11 mouse cellular contexts compared by ENCODE assay signal in the genomic region with DNA sequence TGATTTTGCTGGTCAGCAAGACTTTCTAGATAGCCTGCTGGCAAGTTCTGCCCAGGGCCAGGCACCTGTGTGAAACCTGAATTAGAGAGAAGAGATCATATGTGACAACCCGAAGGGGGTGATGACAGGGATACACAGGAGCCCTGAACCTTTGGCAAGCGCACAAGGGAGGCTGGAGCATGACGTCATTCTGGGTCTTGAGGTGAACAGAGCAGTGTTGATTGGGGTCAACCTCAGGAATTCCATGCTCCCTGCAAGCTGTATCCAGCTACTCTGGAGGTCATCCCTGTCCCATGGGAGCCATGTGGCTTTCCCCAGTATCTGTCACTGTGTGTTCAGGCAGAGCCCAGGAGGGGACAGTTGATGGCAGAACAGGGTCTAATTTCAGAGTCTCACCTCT. TPM values are rescaled to one million over a fixed set of nuclear protein-coding genes. Genes with fewer than 3 reads are reported as not detected.
DNase-seq lines count a peak whose midpoint lies in the region; ATAC-seq lines count a peak whose summit lies in the region.
"Had no signal": no experiment of that assay in that cellular context is flagged by ENCODE, and none has a peak within 500 bp of the region (broad histone marks: within the 10 kb centered on the region; RNA-seq: fewer than 3 reads in every experiment).

No protein-coding gene starts in this region.

- no peaks in the 10 kb centered on the region for H3K27me3 ChIP-seq in embryonic facial prominence, embryonic 14.5 days (replicated peaks; ENCODE audit: control insufficient read depth, insufficient read depth, low read length)
- no peaks in the 10 kb centered on the region for H3K27me3 ChIP-seq in embryonic facial prominence, embryonic 10.5 days (replicated peaks; ENCODE audit: low read depth, poor library complexity, severe bottlenecking)
- no peaks in the 10 kb centered on the region for H3K27me3 ChIP-seq in forebrain, embryonic 13.5 days
- H3K27me3 ChIP-seq in midbrain, embryonic 13.5 days: no peaks in the 10 kb centered on the region

- H3K4me2 ChIP-seq in embryonic facial prominence, embryonic 14.5 days (ENCODE audit: low read depth, low read length): no peak overlapping the region
- H3K4me2 ChIP-seq in forebrain, embryonic 13.5 days: no peak overlapping the region
- H3K4me2 ChIP-seq in midbrain, embryonic 13.5 days (replicated peaks): no peak overlapping the region

- H3K27ac ChIP-seq in embryonic facial prominence, embryonic 14.5 days (replicated peaks; ENCODE audit: low read depth, low read length): peak overlapping the region; percentile 44
- H3K27ac ChIP-seq in embryonic facial prominence, embryonic 10.5 days (replicated peaks): no peak overlapping the region
- H3K27ac ChIP-seq in forebrain, embryonic 13.5 days: peak overlapping the region; percentile 87
- peak overlapping the region; percentile 85 for H3K27ac ChIP-seq in midbrain, embryonic 13.5 days

- WGBS in embryonic facial prominence, embryonic 14.5 days: 64% methylated on average over 3 of the region's 3 CpGs
- 57% methylated on average over 3 of the region's 3 CpGs for WGBS in embryonic facial prominence, embryonic 10.5 days
- 68% methylated on average over 3 of the region's 3 CpGs for WGBS in forebrain, embryonic 13.5 days
- whole genome bisulfite sequencing in midbrain, embryonic 13.5 days: 72% methylated on average over 3 of the region's 3 CpGs

- no peak for ATAC-seq in embryonic facial prominence, embryonic 14.5 days (ENCODE audit: low read depth)
- ATAC-seq in forebrain, embryonic 13.5 days: no peak
- no peak for ATAC-seq in midbrain, embryonic 13.5 days

- no peaks in the 10 kb centered on the region for H3K9me3 ChIP-seq in embryonic facial prominence, embryonic 14.5 days (ENCODE audit: control insufficient read depth, low read length)
- no peaks in the 10 kb centered on the region for H3K9me3 ChIP-seq in embryonic facial prominence, embryonic 10.5 days
- no peaks in the 10 kb centered on the region for H3K9me3 ChIP-seq in forebrain, embryonic 13.5 days (replicated peaks)
- no peaks in the 10 kb centered on the region for H3K9me3 ChIP-seq in midbrain, embryonic 13.5 days

- 0 out of 2 replicates have a peak overlapping the region, but pooled peaks have one; percentile 34 for H3K9ac ChIP-seq in embryonic facial prominence, embryonic 14.5 days (ENCODE audit: low read depth, low read length)
- no peak overlapping the region for H3K9ac ChIP-seq in forebrain, embryonic 13.5 days
- 0 out of 2 replicates have a peak overlapping the region, but pooled peaks have one; percentile 43 for H3K9ac ChIP-seq in midbrain, embryonic 13.5 days (replicated peaks)

- DNase-seq in embryonic facial prominence, embryonic 14.5 days (ENCODE audit: low spot score): no peak
- DNase-seq in embryonic facial prominence, embryonic 10.5 days (ENCODE audit: low spot score): no peak
- peak; percentile 57 for DNase-seq in kidney, adult 9 months
- DNase-seq in kidney, postnatal 4 days: no peak
- DNase-seq in frontal cortex, postnatal 36 days (ENCODE audit: low spot score in 2 of 2): no peak
- DNase-seq in layer of hippocampus, postnatal 25 days (ENCODE audit: extremely low spot score in 1 of 2, low spot score in 1 of 2): no peak
- DNase-seq: layer of hippocampus, adult 9-11 months; lung, adult 18-20 months; right cerebral cortex, postnatal 25 days had no signal

- H3K4me3 ChIP-seq in embryonic facial prominence, embryonic 14.5 days (ENCODE audit: low read depth, low read length): no peak overlapping the region
- H3K4me3 ChIP-seq in embryonic facial prominence, embryonic 10.5 days: no peak overlapping the region
- no peak overlapping the region for H3K4me3 ChIP-seq in forebrain, embryonic 13.5 days
- H3K4me3 ChIP-seq in midbrain, embryonic 13.5 days (replicated peaks): no peak overlapping the region

- 0 out of 2 replicates have a peak, but pooled peaks cover 3% of the 10 kb centered on the region for H3K36me3 ChIP-seq in embryonic facial prominence, embryonic 14.5 days (ENCODE audit: control insufficient read depth, insufficient read depth, low read length)
- peaks cover 5% of the 10 kb centered on the region for H3K36me3 ChIP-seq in embryonic facial prominence, embryonic 10.5 days (replicated peaks)
- H3K36me3 ChIP-seq in forebrain, embryonic 13.5 days (ENCODE audit: poor library complexity, severe bottlenecking): no peaks in the 10 kb centered on the region
- no peaks in the 10 kb centered on the region for H3K36me3 ChIP-seq in midbrain, embryonic 13.5 days

- H3K4me1 ChIP-seq in embryonic facial prominence, embryonic 14.5 days (ENCODE audit: control insufficient read depth, insufficient read depth, low read length): peaks cover 57% of the 10 kb centered on the region
- H3K4me1 ChIP-seq in embryonic facial prominence, embryonic 10.5 days: peaks cover 100% of the 10 kb centered on the region
- H3K4me1 ChIP-seq in forebrain, embryonic 13.5 days: peaks cover 96% of the 10 kb centered on the region
- H3K4me1 ChIP-seq in midbrain, embryonic 13.5 days (replicated peaks): peaks cover 100% of the 10 kb centered on the region

RNA-seq across cellular contexts. Expression of gene Zmiz1, which starts 38.0 kb away (rescaled TPM):
- 31.3 and 36.6 TPM in 2 replicates for polyA plus RNA-seq in embryonic facial prominence, embryonic 14.5 days (2014; fragmentation: Nextera tagmentation; extraction: Ambion mirVana)
- 42.8 and 45.6 TPM in 2 replicates for polyA plus RNA-seq in embryonic facial prominence, embryonic 10.5 days (2016; fragmentation: Nextera tagmentation; extraction: Ambion mirVana)
- polyA plus RNA-seq in forebrain, embryonic 13.5 days (2015; fragmentation: Nextera tagmentation; extraction: Ambion mirVana): 57.2 and 61.3 TPM in 2 replicates
- polyA plus RNA-seq in midbrain, embryonic 13.5 days (2015; fragmentation: Nextera tagmentation; extraction: Ambion mirVana): 68.8 and 80.3 TPM in 2 replicates
- 100 to 1,000 TPM in 1 of 2 experiments, 10 to 100 TPM in 1; 82.5 to 105 TPM for total RNA-seq in layer of hippocampus, postnatal 25 days (2021)
